Mouse (Mus musculus) gastrocnemius, adult 2 months (tissue): ENCODE measurements around the gene Hist1h2ap. TPM values are rescaled to one million over a fixed set of nuclear protein-coding genes. Genes with fewer than 3 reads are reported as not detected.
"Not testable (repeated sequence)": the region's sequence is repeated elsewhere in the genome, so short reads cannot be mapped to it uniquely, and the experiment has no call there.

Experiments used
- DNase-seq: peaks from one replicate; pipeline ENCODE4 v3.0.0; 2022
- H3K27ac ChIP-seq: fragments of 200-600 bp; 2 replicates; pipeline ENCODE4 v1.8.1; 2022; ENCODE audit warnings: mild to moderate bottlenecking
- H3K4me3 ChIP-seq: fragments of 200-600 bp; 2 replicates; pipeline ENCODE4 v1.8.1; 2022; ENCODE audit warnings: mild to moderate bottlenecking, moderate library complexity
- CTCF ChIP-seq: fragments of 200-600 bp; IDR thresholded peaks from 2 replicates; pipeline ENCODE4 v1.8.1; 2022; ENCODE audit warnings: antibody characterized with exemption, mild to moderate bottlenecking, moderate library complexity
- intact Hi-C: fragments of 180-260 bp; cut with DNase I; formaldehyde crosslinking; loops from one replicate; pipeline ENCODE4 v1.15.1; 2025
- long read RNA-seq, 2 experiments: library from polyadenylated mRNA; stranded (forward); transcript quantifications; one replicate each; pipeline ENCODE4 v2.0.0; 2021
- total RNA-seq, 2 experiments: library from RNA; stranded (reverse); gene quantifications; 2 replicates each; pipeline ENCODE4 v1.2.3; 2021

The Hist1h2ap gene
- 1 to 10 TPM in 1 of 2 experiments, not detected in 1; 1.9 TPM for total RNA-seq
- long read RNA-seq, experiment 1 = 0 reads
- long read RNA-seq, experiment 2 = 0 reads

DNA sequence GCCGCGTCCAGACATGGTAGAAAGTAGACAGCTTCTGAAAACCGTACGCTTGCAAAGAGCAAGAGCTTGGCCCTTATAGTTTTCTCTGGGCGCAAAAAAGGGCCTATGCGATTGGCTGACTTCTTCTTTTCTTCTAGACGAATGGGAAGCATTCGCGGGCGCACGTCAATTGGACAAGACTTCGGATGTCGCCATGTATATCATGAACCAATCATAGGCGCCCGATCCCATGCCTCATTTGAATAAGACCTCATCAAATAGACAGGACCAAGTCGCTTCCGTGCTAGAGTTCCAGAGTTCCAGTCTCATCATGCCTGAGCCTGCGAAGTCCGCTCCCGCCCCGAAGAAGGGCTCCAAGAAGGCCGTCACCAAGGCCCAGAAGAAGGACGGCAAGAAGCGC lies at the start of gene Hist1h2ap, which contains the start of gene Hist1h2br:
Hist1h2ap (minus strand) TSS at position 47 of the 400 bp plus-strand sequence.
Hist1h2br (plus strand) TSS at position 283 of the 400 bp plus-strand sequence.
- DNase-seq, H3K4me3 ChIP-seq, intact Hi-C loops, H3K27ac ChIP-seq: not testable (repeated sequence)

DNA sequence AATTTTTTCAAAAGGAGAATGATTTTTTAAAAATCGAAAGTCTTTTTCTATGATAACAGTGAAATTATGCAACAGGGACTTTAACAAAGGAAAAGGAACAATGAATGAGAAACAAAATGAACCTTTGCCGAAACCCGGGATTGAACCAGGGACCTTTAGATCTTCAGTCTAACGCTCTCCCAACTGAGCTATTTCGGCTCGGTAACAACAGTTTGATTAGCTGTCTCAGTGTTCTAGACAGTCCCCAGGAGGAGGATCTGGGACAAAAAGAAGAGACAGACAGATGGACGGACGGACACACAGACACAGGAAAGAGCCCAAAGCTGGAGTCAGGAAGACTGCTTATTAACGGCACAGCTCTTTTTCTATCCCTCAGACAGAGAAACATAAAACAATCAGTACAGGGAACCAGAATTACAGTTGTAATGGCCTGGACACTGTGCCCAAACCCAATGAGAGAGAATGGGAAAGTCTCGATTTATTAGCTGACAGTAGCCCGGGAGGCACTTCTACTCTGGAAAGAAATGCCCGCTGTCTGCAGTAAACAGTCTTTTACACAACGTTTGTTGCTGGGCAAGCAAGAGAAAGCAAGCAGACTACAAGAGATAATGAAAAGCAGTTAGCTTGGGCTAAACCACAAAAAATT lies 49.6 kb upstream of the Hist1h2ap start:
- no peak overlapping the region for H3K27ac ChIP-seq
- DNase-seq = peak; percentile 15
- intact Hi-C loops = no loop called here
- no peak for TF ChIP-seq CTCF
- peak overlapping the region; percentile 62 for H3K4me3 ChIP-seq

DNA sequence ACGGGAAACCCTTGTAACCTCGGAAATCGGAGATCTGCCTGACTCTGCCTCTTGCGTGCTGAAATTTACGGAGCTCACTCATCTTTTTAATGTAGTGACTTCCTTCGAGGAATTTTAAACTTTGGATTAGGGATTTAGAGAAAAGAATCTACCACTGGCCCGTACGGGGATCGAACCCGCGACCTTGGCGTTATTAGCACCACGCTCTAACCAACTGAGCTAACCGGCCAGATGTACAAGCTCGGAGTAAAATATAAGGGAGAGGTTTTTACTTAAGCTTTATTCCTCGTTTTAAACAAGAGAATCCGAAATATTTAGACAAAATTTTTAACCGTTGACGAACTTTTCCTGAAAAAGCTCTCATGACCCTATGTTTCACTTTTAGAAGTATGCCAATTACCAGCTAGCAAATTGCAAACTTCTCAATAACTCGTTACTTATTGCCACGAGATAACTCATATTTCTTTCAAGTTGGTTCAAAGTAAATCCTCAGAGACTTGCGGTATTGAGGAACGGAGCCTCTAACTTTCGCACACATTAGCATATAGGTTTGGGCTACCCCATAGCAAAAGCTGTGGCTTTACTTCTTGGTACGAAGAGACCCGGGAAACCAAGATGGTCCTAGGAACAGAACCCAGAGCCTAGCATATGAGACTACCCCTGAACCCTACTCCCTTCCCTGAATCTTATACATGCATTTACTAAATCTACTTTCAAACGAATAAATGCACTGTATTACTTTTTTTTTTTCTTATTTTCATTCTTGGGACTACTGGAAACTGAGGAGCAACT lies 48.8 kb upstream of the Hist1h2ap start:
- no peak overlapping the region for H3K27ac ChIP-seq
- intact Hi-C loops = no loop called here
- peak overlapping the region; percentile 62 for H3K4me3 ChIP-seq
- TF ChIP-seq CTCF = no peak
- DNase-seq = peak; percentile 16

DNA sequence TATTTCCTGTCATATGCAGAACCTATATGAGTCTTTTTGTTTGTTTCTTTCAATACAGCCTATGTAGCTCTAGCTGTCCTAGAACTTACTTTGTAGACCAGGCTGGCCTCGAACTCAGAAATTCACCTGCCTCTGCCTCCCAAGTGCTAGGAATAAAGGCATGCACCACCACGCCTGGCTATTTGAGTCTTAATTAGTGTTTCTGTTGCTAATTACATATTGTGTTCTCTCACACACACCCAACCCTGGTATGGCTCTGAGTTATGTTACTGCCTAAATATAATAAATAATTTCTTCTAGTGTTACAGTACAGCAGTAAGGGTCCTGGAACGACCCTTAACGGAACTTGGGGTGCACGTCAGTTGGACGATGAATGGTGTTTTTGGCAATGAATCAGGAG lies 47.4 kb upstream of the Hist1h2ap start:
- Histone ChIP-seq H3K27ac (no peak overlapping the region), H3K4me3 (no peak overlapping the region)
- no peak for DNase-seq
- intact Hi-C loops = no loop called here
- no peak for TF ChIP-seq CTCF

DNA sequence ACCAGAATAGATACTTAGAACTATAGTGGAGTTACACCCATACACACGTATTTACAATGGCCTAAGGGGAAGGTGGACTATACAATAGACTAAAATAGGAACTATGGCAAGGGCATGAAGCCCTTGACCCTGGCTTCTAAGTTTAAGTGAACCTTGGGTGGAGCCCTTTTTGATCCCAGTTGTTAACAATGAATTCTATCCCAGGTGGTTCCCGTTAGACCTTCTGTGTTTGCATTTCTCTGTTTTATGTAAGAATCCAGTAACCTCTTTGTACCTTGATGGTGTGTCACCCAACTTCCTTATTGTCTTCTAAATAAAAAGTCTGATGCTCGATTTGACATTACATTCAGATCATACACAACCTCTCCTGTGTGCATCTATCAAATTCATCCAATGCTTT lies 32.2 kb upstream of the Hist1h2ap start:
- H3K4me3 ChIP-seq, intact Hi-C loops, DNase-seq, H3K27ac ChIP-seq: not testable (repeated sequence)

DNA sequence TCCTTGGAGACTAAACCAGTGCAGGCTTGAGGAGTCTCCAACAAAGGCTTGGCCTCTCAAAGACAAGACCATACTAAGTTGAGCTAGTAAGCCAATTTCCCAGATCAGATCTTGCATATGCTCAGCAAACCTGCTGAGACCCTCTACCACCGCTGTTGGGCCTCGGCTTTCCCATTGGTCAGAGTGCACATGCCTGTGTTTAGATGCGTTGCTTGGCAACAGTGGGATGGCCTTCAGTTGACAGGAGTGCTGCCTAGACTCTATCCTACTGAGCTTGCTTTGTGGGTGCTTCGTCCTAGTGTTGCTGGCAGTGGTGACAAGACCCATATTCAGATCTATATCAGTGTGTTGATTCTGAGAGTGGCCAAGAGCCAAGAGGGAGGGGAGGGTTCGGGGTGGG lies 28.3 kb upstream of the Hist1h2ap start:
- no peak for TF ChIP-seq CTCF
- intact Hi-C loops = no loop called here
- Histone ChIP-seq H3K27ac (no peak overlapping the region), H3K4me3 (no peak overlapping the region)
- DNase-seq = no peak

DNA sequence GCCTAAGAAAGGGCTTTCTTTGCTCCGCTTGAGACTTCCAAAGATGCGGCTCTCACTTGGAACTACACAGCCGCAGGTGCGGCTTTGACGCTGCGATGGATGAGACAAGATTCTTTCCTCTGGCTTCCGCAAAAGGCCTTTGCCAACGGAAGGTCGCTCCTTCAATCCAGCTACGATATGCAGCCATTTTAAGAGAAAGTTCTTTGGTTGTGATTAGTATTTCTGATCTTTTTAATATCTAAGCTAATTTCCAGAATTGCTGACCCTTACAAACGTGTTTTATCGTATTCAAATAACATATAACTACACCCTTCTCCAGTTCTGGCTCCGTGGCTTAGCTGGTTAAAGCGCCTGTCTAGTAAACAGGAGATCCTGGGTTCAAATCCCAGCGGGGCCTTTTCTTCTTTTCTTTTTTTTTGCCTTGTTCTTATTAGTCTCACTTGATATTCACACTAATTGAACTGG lies 22.4 kb upstream of the Hist1h2ap start:
- no peak for TF ChIP-seq CTCF
- no peak for DNase-seq
- intact Hi-C loops = loop anchor here (10.0 kb wide), 3 partner anchors 89 to 1589 kb away; partner anchors contain the start of gene Zfp184
- Histone ChIP-seq H3K4me3 (peak overlapping the region; percentile 75), H3K27ac (no peak overlapping the region)

DNA sequence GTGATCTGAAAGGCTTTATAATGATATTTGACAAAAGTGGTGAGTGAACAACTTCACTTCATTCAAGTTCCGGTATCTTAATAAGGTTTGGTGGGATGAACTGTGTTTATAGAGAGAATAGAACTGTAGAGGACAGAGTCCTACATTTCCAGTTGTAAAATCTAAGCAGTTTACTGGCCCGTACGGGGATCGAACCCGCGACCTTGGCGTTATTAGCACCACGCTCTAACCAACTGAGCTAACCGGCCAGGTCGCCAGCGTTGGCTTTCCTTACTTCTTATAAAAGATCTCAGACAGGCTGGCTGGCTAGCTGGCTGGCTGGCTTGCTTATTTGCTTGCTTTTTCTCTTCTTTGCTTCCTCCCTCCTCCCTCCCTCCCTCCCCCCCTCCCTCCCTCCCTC lies 21.8 kb upstream of the Hist1h2ap start:
- H3K27ac ChIP-seq = no peak overlapping the region
- peak; percentile 72 for DNase-seq
- H3K4me3 ChIP-seq = peak overlapping the region; percentile 75
- intact Hi-C loops = loop anchor here (10.0 kb wide), 3 partner anchors 90 to 1590 kb away; partner anchors contain the start of gene Zfp184
- no peak for TF ChIP-seq CTCF

DNA sequence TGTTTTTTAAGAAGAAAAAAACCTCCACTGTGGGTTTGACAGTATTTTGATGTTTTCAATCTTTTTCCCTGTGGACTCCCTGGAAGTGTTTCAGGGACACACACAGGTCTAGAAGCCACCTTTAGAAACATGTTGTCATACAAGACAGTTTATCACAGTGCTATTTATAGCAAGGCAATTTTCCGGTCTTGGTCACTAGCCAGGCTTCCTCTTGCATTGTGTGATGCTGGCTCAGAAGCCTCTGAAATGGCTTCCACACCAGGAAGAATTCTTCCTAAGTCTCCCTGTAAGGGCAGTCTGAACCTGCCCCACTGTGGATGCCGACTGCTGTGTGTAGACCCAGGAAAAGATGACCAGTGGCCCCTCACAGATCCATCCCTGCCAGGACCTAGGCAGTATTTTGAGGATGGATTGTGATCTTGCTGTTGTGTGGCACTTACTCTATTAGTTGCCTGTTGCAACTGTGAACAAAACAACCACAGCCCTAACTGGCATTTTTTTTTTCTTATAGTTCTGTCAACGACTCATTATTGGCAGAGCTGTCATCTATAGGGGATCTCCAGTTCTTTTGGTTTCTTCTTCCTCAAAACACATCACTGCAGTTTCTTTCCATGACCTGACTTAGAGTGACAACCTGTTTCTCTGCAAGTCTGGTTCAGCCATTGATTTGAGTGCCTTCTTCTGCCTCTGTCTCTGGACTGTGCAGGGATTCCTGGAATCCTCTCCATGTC lies 19.1 kb upstream of the Hist1h2ap start:
- peak; percentile 39 for DNase-seq
- no peak for TF ChIP-seq CTCF
- Histone ChIP-seq H3K4me3 (no peak overlapping the region), H3K27ac (peak overlapping the region; percentile 69)
- intact Hi-C loops = loop anchor here (10.0 kb wide), 3 partner anchors 92 to 1592 kb away; partner anchors contain the start of gene Zfp184

DNA sequence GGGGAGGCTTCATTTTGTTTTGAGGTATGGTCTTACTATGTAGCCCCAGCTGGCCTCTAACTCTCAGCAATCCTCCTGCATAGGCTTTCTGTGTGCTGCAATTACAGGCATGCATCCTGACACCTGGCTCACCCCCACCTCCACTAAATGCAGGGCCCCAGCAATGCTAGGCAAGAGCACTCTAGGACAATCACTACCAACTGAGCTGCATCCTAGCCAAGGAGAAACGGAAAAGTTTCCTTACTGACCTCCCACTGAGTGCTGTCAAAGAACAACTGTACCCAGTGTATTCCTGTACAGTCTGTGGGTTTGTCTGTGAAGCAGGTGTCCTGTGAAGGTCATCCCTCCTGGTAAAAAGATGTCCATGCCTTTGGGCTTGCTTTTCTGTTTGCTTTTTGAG lies 17.4 kb upstream of the Hist1h2ap start:
- DNase-seq, H3K27ac ChIP-seq, H3K4me3 ChIP-seq: not testable (repeated sequence)
- intact Hi-C loops = loop anchor here (10.0 kb wide), 3 partner anchors 94 to 1594 kb away; partner anchors contain the start of gene Zfp184

DNA sequence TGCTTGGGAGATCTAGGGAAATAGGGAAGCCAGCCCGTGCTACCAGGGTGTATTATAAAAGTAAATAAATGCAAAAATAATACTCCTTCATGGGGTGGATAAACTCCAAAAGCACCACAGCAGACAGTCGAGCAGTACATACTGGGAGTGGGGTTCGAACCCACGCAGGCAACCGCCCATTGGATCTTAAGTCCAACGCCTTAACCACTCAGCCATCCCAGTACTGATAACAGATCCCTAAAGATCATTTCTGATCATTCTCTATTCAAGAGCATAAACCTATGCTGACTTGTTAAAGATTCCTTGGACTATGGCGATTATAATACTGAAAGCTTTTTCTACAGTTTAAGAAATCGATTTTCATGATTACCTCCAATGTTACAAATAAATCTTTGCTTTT lies 14.6 kb upstream of the Hist1h2ap start:
- no peak for DNase-seq
- Histone ChIP-seq H3K4me3 (no peak overlapping the region), H3K27ac (no peak overlapping the region)
- intact Hi-C loops = no loop called here
- no peak for TF ChIP-seq CTCF

DNA sequence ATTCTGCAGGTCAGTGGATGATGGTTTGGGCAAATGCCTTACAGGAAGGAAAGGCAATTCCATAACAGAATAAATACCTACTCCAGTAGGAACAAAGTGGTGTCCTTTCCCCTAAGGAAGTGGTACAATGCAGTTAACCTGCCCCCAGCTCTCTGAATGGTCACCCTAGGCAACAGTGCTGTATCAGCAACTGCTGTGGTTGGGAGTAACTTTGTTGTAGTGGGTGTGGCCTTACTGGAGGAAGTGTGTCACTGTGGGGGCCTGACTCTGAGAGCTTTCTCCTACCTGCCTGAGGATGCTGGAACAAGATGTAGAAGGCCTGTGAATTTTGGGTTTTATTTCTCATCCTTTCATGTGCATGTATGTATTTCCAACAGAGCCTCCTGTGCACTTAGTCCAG lies 13.0 kb upstream of the Hist1h2ap start:
- H3K27ac ChIP-seq, intact Hi-C loops, DNase-seq, H3K4me3 ChIP-seq: not testable (repeated sequence)

DNA sequence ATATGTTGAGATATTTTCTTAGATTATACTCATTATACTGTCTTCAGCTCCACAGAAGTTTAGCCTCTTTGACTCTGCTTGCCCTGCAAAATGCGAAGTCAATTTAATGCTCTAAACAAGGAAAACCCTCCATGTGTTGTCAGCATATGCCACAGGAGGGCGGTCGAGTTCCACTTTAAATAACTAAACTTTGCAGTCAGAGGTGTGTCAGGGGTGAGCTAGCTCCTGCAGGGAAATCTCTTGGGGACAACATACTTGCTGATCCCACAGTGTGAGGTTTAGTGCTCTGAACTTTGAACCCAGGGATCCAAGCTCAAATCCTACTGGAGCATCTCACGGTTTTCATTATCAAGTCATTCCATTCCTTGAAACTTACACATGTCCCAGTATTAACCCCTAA lies 7.2 kb upstream of the Hist1h2ap start:
- intact Hi-C loops, H3K27ac ChIP-seq, DNase-seq, H3K4me3 ChIP-seq: not testable (repeated sequence)

DNA sequence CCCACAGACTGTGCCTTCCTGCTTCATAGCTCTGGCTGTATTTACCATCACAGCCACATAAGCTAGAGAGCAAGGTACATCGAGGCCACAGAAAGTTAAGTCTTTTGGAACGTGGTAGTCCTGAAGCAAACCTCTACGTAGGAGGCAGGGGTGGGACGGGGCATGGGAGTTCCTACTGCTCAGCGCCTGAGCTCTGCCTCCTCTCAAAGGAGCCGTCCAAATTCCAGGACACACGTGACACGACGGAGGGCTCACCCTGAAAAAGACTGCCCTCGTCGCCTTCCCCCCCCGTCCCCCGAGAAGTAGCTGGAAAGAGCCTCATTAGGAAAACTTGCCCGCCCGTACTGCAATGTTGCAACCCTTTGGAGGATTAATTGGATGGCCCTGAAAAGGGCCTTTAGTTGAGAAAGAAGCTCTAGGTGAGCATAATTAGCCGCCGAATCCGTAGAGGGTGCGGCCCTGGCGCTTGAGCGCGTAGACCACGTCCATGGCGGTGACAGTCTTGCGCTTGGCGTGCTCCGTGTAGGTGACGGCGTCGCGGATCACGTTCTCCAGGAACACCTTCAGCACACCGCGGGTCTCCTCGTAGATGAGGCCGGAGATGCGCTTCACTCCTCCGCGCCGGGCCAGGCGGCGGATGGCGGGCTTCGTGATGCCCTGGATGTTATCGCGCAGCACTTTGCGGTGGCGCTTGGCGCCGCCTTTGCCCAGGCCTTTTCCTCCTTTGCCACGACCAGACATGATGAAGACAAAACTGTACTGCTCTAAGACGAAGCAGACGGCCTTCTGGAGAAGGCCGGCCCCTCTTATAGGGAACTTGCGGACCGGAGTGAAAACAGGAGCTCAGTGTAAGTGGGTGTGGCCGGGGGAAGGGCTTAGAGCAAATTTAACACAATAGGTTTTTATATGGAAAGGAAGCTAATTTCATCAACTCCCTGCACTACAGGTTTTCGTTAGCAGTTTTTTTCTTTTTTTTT lies 1.6 kb downstream of the Hist1h2ap start, which contains the start of gene Hist1h4n:
Hist1h4n (minus strand) TSS at position 779 of the 977 bp plus-strand sequence.
- intact Hi-C loops, DNase-seq, H3K27ac ChIP-seq: not testable (repeated sequence)
- H3K4me3 ChIP-seq = peak within 1 kb of the TSS; percentile 42
